Mouse (Mus musculus) kidney, adult 2 months (tissue): ENCODE results near the gene Lmod1. TPM values are rescaled to one million over a fixed set of nuclear protein-coding genes. Genes with fewer than 3 reads are reported as not detected.

Experiments used
- DNase-seq: peaks from one replicate; pipeline ENCODE4 v3.0.0; 2021
- H3K27ac ChIP-seq: fragments of 200-500 bp; 2 replicates; pipeline ENCODE4 v1.5.1; 2012; ENCODE audit warnings: low read depth, low read length, control low read depth, inconsistent platforms; ENCODE audit not compliant: insufficient read depth
- H3K27me3 ChIP-seq: fragments of 200-500 bp; replicated peaks from 2 replicates; pipeline ENCODE4 v1.6.1; 2012; ENCODE audit warnings: mild to moderate bottlenecking, moderate library complexity, low read length, inconsistent platforms; ENCODE audit not compliant: control insufficient read depth, insufficient read depth
- H3K36me3 ChIP-seq: fragments of 200-500 bp; 2 replicates; pipeline ENCODE4 v1.6.1; 2012; ENCODE audit warnings: mild to moderate bottlenecking, moderate library complexity, low read length, inconsistent platforms; ENCODE audit not compliant: control insufficient read depth, insufficient read depth
- H3K4me1 ChIP-seq: fragments of 200-500 bp; 2 replicates; pipeline ENCODE4 v1.6.1; 2011; ENCODE audit warnings: low read length; ENCODE audit not compliant: control insufficient read depth, insufficient read depth
- H3K4me3 ChIP-seq: fragments of 200-500 bp; 2 replicates; pipeline ENCODE4 v1.5.1; 2011; ENCODE audit warnings: mild to moderate bottlenecking, low read depth, low read length, control low read depth; ENCODE audit not compliant: insufficient read depth
- CTCF ChIP-seq: fragments of 200-500 bp; conservative IDR thresholded peaks from 2 replicates; pipeline ENCODE4 v1.5.1; 2011; ENCODE audit warnings: low read depth, mild to moderate bottlenecking, control low read depth, low read length, moderate library complexity, mixed read lengths; ENCODE audit not compliant: insufficient read depth, insufficient read length
- POLR2A ChIP-seq: fragments of 200-500 bp; IDR thresholded peaks from one replicate; pipeline ENCODE4 v1.6.1; 2011; ENCODE audit warnings: low read depth, low read length, control low read depth
- polyA plus RNA-seq: library from polyadenylated mRNA; depleted of rRNA; stranded (reverse); fragments of >200 nt; gene quantifications from 2 replicates; pipeline ENCODE4 v1.2.3, GENCODE M21; 2012; rRNA removed

The Lmod1 gene
- polyA plus RNA-seq, 1 experiment: 2.6 TPM

DNA sequence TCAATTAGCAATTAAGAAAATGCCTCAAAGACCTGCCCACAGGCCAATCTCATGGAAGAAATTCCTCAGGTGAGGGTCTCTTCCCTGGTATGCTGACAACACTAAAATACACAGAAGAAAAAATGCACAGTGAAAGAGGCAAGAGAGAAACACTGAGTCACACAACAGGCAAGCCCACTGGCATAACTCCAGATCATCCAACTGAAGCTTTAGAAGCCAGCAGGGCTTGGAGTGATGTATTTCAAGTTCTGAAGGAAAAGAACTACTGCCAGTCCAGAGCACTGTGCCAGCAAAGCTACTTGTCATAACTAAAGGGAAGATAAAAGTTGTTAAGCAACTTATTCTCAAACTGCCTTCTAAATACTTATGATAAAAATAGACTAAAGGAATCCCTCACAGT is 89.4 kb downstream of the Lmod1 start:
- no peak for TF ChIP-seq CTCF
- no peak for TF ChIP-seq POLR2A
- Histone ChIP-seq H3K4me1 (no peaks in the 10 kb centered on the region; the same call in 1 of the 2 replicates), H3K27ac (no peak overlapping the region), H3K36me3 (peaks cover 5% of the 10 kb centered on the region), H3K4me3 (no peak overlapping the region), H3K27me3 (no peaks in the 10 kb centered on the region)
- no peak for DNase-seq

Other genes with a start within 250 kb of the Lmod1 start
- gene Lgr6, start 219.5 kb upstream of the Lmod1 start, polyA plus RNA-seq: 0.42 and 0.75 TPM in 2 replicates
- gene Ptpn7, start 192.1 kb upstream of the Lmod1 start, polyA plus RNA-seq: 0.73 and 2.5 TPM in 2 replicates
- gene Arl8a, start 178.0 kb upstream of the Lmod1 start, polyA plus RNA-seq: 95.2 and 107 TPM in 2 replicates
- gene Gpr37l1, start 157.1 kb upstream of the Lmod1 start, polyA plus RNA-seq: 0.75 and 0.98 TPM in 2 replicates
- gene Elf3, start 66.2 kb upstream of the Lmod1 start, polyA plus RNA-seq: 23.1 and 25.0 TPM in 2 replicates
- gene Rnpep, start 40.7 kb upstream of the Lmod1 start, polyA plus RNA-seq: 28.7 and 29.1 TPM in 2 replicates
- 122 and 134 TPM in 2 replicates for gene Timm17a, start 11.0 kb upstream of the Lmod1 start, polyA plus RNA-seq
- gene Shisa4, start 50.4 kb downstream of the Lmod1 start, polyA plus RNA-seq: 21.1 and 22.6 TPM in 2 replicates
- 58.3 and 73.9 TPM in 2 replicates for gene Ipo9, start 105.7 kb downstream of the Lmod1 start, polyA plus RNA-seq